Mouse (Mus musculus): ENCODE results near the gene Prpf39.

DNA sequence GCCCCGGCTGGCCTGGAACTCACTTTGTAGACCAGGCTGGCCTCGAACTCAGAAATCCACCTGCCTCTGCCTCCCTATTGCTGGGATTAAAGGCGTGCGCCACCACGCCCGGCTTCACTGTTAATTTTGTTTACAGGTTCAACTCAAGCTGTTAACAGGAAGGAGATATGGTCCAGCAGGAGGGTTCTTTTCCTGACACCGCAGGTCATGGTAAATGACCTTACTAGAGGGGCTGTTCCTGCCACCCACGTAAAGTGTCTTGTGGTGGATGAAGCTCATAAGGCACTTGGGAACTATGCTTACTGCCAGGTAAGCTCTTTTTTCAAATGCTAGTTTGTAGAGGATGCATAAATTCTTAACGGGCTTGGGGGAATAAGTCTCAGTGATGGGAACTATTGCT is 40.8 kb downstream of the Prpf39 start:
- TF ChIP-seq POLR2A (IDR thresholded peaks at IDR 0.05; ENCODE audit: control insufficient read depth, low read depth, low read length) (no peak), CTCF (IDR thresholded peaks at IDR 0.05; ENCODE audit: control insufficient read depth, insufficient read depth, insufficient replicate concordance, low read depth, low read length) (no peak)

Measured in testis, adult 2 months (tissue).